Mouse (Mus musculus) myocyte (in vitro differentiated cells): Measurements from ENCODE around the gene Slc39a13.

Source experiments
- CEBPB ChIP-seq: IDR thresholded peaks from 2 replicates; pipeline ENCODE4 v1.6.1; 2011; ENCODE audit warnings: mild to moderate bottlenecking, moderate library complexity; ENCODE audit not compliant: poor library complexity, insufficient read depth, severe bottlenecking
- MAX ChIP-seq: IDR thresholded peaks from one replicate; pipeline ENCODE4 v1.6.1; 2011; ENCODE audit warnings: low read depth, mild to moderate bottlenecking, control low read depth
- MYOD1 ChIP-seq, 3 experiments: IDR thresholded peaks; one replicate each; pipeline ENCODE4 v1.6.1; 2011; ENCODE audit warnings: control low read depth in 2 of 3, low read depth in 2 of 3, mild to moderate bottlenecking in 2 of 3, moderate library complexity in 1 of 3; ENCODE audit not compliant: insufficient read length in 2 of 3, control insufficient read depth in 1 of 3
- POLR2A ChIP-seq: IDR thresholded peaks from one replicate; pipeline ENCODE4 v1.6.1; 2011; ENCODE audit warnings: low read depth, mild to moderate bottlenecking, control low read depth, moderate library complexity; ENCODE audit not compliant: insufficient read length
- POLR2AphosphoS2 ChIP-seq: IDR thresholded peaks from one replicate; pipeline ENCODE4 v1.6.1; 2011; ENCODE audit warnings: low read depth, control low read depth; ENCODE audit not compliant: insufficient read length
- REST ChIP-seq: IDR thresholded peaks from one replicate; pipeline ENCODE4 v1.6.1; 2011; ENCODE audit warnings: mild to moderate bottlenecking, control low read depth, moderate library complexity; ENCODE audit not compliant: insufficient read depth, insufficient read length

GRCm38 (mm10) chr2:91113334-91113733 lies 43.1 kb upstream of the Slc39a13 start:
- TF ChIP-seq POLR2A = no peak
- TF ChIP-seq CEBPB = no peak
- no peak for TF ChIP-seq POLR2AphosphoS2
- no peak for TF ChIP-seq MYOD1 (IDR thresholded peaks at IDR 0.05; ENCODE audit: control insufficient read depth in 1 of 3, insufficient read length in 2 of 3, low read depth in 2 of 3)
- TF ChIP-seq MAX = no peak
- no peak for TF ChIP-seq REST
